Mouse (Mus musculus): Measurements from ENCODE around the gene Arsa.
"Not testable (repeated sequence)": the region's sequence is repeated elsewhere in the genome, so short reads cannot be mapped to it uniquely, and the experiment has no call there.

Arsa gene

DNA sequence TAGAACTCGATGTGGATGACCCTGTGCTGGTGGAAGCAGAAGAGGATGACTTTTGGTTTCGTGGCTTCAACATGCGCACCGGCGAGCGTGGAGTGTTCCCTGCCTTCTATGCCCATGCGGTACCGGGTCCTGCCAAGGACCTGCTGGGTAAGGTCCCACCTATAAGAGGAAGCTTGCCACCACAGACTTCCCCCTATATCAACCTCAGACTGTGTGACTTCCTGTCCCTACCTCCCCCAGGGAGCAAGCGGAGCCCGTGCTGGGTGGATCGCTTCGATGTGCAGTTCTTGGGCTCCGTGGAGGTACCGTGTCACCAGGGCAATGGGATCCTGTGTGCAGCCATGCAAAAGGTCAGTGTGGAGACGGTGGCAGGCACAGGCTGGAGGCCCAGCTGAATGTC is 18.3 kb downstream of the Arsa start:
- in situ Hi-C loops (cut with MboI; ENCODE audit: low sequenced_read_pairs), result no loop called here

DNA sequence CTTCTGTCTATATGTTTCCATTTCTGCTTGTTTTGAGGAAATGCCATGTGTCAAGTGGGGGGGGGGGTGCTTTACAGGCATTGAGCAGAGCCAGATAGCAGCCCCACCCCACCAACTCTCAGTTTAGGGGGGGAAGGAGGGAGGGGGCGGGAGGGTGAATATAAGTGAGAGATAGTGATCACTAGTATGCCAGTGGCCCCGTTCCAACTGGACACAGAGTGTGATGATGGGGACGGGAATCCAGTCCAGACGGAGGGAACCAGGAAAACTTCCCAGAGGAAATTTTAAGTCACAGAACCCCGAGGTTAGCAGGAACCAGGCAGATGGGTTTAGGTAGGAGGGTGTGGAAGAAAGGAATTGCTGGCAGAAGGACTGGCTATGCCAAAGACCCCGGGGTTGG is 21.6 kb downstream of the Arsa start:
- in situ Hi-C loops (cut with MboI; ENCODE audit: low sequenced_read_pairs), result no loop called here

DNA sequence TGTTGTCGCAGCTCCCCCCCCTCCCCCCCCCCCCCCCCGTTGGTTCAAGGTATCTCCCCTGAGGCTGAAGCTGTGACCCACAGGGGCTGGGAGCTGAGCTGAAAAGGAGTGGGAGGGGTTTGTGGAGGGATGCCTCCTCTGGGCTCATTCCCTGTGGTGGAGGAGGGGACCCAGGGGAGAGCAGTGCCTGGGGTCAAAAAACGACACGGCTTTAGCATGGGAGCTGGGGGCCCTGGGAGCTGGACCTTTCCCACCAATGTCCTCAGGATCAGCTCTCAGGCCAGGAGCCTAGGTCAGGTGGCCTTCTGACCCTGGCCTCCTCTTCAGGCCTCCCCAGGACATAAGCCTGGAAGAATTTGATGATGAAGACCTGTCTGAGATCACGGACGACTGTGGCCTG is 22.4 kb downstream of the Arsa start:
- in situ Hi-C loops (cut with MboI; ENCODE audit: low sequenced_read_pairs), result no loop called here

DNA sequence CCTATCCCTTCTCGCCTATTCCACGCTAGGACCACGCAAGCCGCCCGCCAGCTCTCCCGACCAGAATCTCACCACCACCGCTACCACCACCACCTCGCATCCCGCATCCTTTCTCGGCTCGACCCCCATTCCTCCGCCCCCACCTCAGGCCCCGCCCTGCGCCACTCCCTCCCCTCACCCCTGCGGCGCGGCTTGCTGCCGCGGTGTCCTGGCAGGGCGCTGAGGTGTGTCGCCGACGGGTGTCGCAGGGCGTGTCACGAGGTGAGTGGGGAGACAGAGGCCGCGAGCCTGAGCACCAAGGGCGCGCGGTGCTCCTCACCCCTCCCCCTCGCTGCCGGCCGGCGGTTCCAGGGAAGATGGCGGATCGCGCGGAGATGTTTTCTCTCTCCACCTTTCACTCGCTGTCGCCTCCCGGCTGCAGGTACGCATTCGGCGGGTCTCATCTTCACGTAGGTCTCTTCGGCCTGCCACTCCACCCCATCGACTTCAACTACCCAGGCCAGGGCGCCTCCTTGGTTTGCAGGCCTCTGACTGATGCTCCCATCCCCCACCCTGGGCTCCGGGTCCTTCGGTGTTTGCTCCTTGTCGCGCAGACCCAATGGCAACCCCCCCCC is 23.3 kb downstream of the Arsa start, which contains the start of gene Mapk8ip2:
Gene Mapk8ip2 (plus strand): TSS at position 49 of the 614 bp plus-strand sequence.
- in situ Hi-C loops (cut with MboI; ENCODE audit: low sequenced_read_pairs), result no loop called here

DNA sequence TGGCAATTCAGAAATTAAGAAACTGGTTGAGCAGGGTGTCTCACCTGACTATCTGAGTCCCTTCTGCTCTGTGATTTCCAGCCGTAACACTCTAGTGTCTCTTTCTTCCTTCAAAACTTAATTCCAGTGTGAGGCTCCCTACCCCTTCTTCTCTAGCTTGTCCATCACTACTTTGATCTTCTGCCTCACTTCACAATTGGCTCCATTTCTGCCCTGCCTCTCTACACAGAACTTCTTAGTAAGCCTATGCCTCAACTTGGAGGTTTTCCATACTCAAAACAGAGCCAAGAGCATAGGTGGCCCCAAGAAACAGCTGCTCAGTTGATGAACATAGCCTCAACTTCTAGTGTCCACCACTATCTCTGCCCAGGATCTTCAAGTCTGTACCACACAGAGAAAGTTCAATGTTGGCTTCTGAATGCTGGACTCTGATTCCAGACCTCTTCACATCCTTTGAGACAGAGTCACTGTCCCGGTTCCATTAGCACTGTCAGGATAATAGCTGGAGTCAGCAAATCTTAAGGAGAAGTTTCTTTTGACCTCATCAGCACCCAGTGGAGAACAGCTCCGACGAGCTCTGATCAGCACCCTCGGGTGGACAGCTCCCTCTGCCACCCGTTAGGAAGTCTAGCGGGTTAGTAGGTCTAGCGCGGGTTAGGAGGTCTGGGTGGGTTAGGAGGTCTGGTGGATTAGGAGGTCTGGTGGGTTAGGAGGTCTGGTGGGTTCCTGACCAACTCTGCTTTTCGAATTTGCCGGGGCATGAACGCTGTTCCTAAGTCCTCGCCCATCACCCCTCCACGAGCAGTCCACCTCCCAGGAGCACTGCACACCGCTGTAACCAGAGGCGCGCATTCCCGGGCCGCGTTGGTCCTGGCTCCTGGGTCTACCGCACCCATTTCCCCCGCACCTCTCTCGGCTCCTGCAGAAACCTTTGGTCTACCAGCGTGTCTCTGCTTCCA is 24.0 kb downstream of the Arsa start:
- in situ Hi-C loops (cut with MboI; ENCODE audit: low sequenced_read_pairs), result no loop called here

DNA sequence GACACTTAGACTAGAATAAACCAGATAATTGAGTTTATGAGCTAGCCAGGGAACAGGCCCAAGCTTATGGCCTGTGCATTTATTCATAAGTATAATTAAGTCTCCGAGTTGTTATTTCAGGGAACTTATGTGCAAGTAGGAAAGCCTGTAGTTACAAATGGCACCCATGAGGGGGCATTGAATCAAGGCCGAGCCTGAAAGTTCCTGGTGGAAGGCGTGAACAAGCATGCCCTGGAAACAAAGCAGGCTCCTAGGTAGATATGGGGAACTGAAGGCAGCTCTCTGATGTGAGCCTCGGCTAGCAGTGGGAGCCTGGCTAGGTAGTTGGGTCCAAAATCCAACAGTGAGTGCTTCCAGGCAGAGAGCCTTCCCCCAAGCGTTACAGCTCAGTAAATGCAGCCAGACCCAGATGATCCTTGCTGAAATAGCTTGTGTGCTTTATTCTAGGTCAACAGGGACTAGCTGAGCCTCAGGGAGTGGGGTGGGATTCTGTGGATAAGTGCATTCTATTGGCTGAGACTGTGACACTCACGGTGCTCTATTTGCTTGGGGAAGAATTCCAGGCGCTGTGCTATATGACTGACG is 34.6 kb downstream of the Arsa start:
- in situ Hi-C loops (cut with MboI; ENCODE audit: low sequenced_read_pairs), result no loop called here

DNA sequence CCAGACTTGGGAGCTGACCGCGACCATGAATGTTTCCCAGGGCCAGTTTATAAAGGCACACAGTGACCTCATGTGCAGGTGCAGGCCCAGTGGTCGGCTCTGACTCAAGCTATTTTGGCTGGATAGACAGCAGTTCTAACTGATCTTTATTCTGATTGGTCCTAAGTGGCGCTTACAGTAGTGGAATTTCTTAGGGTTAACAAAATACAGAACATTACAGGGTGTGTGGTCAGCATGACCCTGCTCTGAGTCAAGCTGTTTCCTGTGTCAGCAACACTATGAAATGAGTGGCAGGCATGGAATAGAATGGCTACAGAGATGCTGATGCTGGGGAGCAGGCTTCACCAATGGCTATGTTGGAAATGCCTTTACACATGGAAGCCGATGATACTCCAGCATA is 41.3 kb downstream of the Arsa start:
- in situ Hi-C loops (cut with MboI; ENCODE audit: low sequenced_read_pairs), result no loop called here

DNA sequence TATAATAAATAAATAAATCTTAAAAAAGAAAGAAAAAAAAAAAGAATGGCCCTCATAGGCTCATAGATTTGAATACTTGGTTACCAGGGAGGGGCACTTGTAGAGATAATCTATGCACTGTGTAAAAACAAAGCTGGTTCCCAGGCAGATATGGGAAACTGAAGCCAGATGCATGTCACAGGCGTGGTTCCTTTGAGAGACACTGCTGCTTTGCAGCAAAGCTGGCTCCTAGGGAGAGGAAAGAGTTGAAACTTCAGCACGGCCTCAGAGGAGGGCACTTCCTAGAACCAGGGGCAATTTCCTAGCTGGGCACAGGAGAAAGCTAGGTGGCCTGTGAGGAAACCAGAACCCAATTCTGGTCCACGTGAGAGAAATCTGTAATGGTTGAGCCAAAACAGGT is 43.1 kb downstream of the Arsa start:
- in situ Hi-C loops (cut with MboI; ENCODE audit: low sequenced_read_pairs), result no loop called here

DNA sequence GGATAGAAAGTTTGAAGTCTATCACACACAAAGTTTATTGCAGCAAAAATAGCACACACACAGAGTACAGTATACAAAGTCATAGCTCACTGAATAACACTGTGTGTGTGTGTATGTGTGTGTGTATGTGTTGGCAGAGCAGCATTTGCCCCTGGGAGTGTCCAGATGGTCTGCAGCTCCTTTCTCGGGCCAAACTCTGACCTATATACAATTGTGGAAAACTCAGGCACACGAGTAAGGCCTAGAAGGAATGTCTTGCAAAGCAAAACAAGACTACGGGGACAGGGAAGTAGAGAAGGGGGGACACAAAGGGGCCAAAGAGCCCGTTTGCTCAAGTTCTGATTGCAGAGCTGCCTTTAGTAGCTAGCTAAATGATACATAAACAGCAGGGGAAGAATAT is 44.3 kb downstream of the Arsa start:
- in situ Hi-C loops (cut with MboI; ENCODE audit: low sequenced_read_pairs), result no loop called here

DNA sequence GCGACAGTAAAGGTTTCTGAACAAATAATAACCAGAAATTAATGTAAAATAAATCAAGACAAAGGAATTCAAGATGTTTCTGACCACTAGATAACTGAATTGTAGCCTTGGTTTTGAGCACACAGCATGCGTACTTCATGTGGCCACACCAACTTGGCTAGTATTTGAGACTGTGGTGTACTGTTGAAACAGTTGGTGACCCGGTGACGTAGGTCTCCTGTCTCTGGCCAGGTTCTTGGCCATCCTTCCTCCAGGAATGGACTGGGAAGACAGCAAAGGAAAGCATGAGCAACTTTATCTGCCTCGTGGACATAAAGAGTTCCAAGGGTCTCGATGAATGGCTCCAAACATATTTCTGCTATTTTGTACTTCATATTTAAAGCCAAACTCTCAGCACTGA is 45.4 kb downstream of the Arsa start:
- in situ Hi-C loops (cut with MboI; ENCODE audit: low sequenced_read_pairs), result no loop called here

DNA sequence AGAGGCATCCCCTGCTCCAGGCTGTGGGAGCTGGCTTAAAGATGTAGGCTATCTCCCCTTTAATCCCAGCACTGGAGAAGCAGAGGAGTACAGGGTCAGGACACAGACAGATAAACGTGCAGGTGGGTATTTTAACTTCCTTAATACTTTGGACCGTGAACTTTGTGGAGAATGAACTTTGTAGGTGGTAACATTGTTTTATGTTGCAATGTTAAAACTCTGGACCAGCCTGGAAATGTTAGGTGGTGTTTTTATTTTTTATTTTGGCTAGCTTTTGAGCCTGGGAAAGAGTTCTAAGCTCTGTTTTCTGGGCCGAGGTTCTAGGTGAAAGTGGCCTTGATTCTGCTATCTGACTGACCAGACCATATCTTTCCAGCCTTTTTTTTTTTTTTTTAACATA is 46.0 kb downstream of the Arsa start:
- in situ Hi-C loops (cut with MboI; ENCODE audit: low sequenced_read_pairs), result no loop called here

DNA sequence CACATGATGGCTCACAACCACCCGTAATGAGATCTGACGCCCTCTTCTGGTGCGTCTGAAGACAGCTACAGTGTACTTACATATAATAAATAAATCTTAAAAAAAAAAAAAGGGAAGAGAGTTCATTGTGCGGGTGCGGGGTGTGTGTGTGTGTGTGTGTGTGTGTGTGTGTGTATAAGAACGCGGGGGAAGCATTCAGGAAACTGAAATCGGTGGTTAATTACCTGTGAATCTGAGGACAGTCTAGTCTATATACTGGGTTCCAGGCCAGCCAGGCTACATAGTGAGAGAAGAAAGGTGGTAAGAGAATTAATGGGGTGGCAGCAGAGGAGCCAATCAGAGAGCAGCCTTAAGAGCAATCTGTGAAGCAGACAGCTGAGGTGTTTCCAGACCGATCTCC is 46.5 kb downstream of the Arsa start:
- in situ Hi-C loops (cut with MboI; ENCODE audit: low sequenced_read_pairs), result not testable (repeated sequence)

DNA sequence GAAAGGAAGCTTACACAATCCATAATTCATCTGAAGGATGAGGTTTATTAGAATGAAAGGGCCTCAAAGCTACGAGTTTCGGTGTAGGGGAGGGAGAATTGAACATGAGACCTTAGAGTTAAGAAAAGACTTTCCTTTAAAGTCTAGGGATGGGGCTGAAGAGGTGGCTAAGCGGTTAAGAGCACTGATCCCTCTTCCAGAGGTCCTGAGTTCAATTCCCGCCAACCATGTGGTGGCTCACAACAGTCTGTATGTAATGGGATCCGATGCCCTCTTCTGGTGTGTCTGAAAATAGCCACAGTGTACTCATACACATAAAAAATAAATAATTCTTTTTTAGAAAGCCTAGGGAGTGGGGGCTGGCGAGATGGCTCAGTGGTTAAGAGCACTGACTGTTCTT is 46.9 kb downstream of the Arsa start:
- in situ Hi-C loops (cut with MboI; ENCODE audit: low sequenced_read_pairs), result no loop called here

DNA sequence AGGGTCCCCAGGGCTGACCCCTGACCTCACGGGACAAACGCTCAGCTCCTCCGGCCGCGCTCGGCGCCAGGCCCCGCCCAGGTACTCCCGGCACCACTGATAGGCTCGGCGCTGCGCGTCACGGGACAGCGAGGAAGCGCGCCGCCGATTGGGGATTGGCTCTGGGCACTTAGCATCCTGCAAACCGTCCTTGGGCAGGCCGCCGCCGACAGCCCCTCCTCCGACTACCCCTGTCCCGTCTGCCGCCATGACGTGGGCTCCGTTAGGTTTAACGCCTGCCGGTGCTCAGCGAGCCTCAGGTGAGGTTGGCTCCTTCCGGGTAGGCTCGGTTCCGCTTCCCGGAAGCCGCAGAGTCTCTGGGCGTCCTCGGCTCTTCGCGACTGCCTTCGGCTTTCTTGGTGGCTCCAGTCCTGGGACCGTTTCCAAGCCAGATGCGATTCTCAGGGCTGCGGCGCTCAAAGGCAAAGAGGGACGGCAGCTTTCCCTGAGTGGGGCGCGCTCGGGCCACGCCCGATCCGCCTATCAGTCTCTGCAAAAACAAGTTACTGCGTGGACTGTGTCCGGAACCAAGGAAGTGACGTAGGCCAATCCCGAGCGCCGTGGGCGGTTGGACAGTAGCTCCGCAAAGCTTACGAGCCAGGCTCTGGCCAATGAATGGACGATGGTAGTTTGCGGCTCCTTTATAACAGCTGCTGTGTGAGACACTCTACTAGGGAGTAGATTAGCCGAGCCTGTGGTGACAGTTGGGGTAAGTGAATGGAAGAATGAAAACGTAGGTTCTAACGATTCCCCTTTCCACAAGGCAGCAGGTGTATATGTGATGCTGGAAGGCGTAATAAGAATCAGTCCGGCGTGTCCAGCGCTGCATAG is 47.6 kb downstream of the Arsa start, which contains the start of the genes C730034F03Rik, Gm44502 and Chkb:
Gene C730034F03Rik (plus strand): TSS at position 238 of the 870 bp plus-strand sequence.
Gene Gm44502 (minus strand): TSS at position 345 of the 870 bp plus-strand sequence.
Gene Chkb (minus strand): TSS at position 557 of the 870 bp plus-strand sequence.
- in situ Hi-C loops (cut with MboI; ENCODE audit: low sequenced_read_pairs), result no loop called here

DNA sequence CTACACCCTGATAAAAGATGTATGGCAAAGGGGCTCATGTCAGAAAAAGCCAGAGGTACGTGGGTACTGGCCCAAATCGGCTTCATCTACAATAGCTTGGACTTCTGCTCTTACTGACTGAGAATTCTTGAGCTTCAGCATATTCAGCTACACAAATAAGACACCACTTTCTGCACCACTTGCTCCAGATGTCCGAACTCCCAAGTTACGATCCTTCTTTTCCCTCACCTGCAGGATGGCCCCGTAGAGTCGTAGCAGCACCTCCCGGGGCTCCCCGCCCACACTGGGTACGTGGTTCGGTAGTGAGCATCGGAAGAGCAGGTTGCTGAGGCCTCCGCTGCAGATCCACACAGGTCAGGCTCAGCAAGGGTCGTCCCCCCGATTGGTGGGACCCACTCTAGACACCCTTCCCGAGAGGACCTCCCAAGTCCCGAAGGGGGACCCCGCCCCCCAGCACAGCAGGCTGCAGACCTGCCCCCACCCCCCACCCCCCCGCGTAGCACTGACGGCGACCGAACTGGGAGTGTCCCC is 48.3 kb downstream of the Arsa start:
- in situ Hi-C loops (cut with MboI; ENCODE audit: low sequenced_read_pairs), result no loop called here

DNA sequence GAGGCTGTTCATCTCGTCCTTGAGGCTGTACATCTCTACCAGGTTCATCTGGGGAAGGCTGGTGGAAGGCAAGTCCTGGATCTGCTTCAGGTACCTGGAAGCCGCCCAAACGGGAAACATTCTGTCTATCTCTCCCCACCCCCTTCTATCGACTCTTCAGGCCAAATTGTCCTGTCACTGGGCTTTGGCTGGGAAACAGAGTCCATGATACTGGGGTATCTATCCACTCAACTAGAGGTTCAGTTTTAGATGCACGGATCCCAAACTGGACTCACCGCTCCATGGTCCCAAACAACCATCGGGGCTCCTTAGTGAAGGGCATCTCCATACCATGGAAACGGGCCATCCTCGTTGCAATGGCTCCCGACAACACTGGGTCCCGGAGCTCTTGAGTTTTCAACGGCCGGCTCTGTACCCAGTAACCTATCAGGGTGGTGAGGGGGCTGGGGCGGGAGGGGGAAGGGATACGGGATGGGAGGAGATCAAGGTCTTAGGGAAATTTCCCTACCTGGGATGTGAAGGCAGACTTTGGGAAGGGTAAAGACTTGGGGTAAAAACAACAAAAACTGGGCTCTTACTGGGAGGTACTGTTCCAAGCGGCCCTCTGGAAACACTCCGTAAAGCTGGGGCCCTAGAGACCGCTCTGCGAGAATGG is 49.0 kb downstream of the Arsa start:
- in situ Hi-C loops (cut with MboI; ENCODE audit: low sequenced_read_pairs), result no loop called here

DNA sequence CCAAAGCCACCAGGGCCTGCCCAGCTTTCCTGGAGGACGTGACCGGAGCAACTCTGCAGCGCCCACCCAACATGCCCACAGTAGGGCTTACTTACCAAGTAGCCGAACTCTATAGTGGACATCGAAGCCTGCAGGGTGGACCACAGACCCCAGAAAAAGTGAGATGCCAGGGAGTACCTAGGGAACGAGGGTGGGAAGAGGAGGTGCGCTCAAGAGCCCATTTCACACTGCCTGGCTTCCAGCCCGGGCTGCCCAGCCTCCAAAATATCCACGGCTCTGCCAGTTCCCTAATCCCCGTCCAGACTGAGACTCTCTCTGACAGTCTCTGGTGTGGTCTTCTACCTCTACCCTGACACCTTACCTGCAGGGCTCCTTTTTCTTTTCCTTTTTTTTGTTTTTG is 50.5 kb downstream of the Arsa start:
- in situ Hi-C loops (cut with MboI; ENCODE audit: low sequenced_read_pairs), result no loop called here

DNA sequence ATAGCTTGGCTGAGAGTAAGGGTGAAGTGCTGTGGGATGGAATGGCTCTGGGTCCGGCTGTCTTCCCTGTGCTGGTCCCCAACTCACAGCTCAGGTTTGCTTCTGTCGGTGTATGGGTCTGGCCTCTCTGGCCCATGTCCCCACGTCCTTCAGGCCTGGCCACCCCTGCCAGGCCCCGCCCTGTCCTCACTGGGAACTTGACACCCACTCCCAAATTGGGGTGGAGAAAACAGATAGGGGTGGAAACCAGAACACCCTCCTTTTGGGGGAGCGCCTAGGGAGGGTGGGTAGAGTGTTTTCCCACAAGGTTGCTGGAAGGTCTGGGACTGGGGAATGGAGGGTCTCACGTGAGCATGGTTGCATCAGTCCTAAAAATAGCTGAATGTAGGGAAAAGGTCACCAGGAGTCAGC is 51.5 kb downstream of the Arsa start, which contains the start of gene Cpt1b:
Gene Cpt1b (minus strand): TSS at position 153 of the 411 bp plus-strand sequence.
- in situ Hi-C loops (cut with MboI; ENCODE audit: low sequenced_read_pairs), result no loop called here

DNA sequence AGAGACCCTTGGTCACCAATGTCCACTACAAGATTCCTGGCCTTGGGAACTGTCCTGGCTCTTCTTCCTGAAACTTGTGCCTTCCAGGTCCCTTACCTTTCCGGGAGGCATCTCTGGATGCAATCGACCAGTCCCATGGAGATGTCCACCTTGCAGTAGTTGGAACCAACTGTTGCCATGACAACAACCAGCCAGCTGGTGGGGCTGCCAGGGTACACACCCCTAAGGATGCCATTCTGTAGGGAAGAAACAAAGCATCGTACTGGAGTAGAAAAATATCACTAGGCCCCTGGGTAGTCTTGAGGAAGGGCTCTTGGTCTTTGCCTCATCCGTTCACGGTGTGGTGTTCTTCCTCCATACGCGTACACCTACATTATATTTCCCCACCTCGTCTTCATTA is 52.6 kb downstream of the Arsa start:
- in situ Hi-C loops (cut with MboI; ENCODE audit: low sequenced_read_pairs), result no loop called here
